Mouse (Mus musculus): ENCODE data around the gene Bcl6. TPM values are rescaled to one million over a fixed set of nuclear protein-coding genes. Genes with fewer than 3 reads are reported as not detected.
A peak's percentile ranks its signal among the peaks of the same experiment; 100 is the strongest.

Bcl6 gene
- polyA plus RNA-seq, 1 experiment from 2014 or later = 0.05 TPM

- Histone ChIP-seq H3K9ac (no peak overlapping the region), H3K36me3 (no peaks in the 10 kb centered on the region), H3K27ac (no peak overlapping the region), H3K4me2 (replicated peaks) (no peak overlapping the region), H3K27me3 (replicated peaks) (no peaks in the 10 kb centered on the region), H3K4me3 (no peak overlapping the region), H3K4me1 (no peaks in the 10 kb centered on the region), H3K9me3 (no peaks in the 10 kb centered on the region)
- WGBS = 60% methylated on average over 3 of the region's 3 CpGs
- ATAC-seq (ENCODE audit: low FRiP score, low read depth) = no peak
Observed at GRCm38 (mm10) chr16:24012066-24012465, 23.4 kb upstream of the Bcl6 start.

- 76% methylated on average over 3 of the region's 3 CpGs for WGBS
- Histone ChIP-seq H3K27ac (no peak overlapping the region), H3K36me3 (no peaks in the 10 kb centered on the region), H3K9ac (no peak overlapping the region), H3K9me3 (no peaks in the 10 kb centered on the region), H3K4me1 (no peaks in the 10 kb centered on the region), H3K4me2 (replicated peaks) (no peak overlapping the region), H3K27me3 (replicated peaks) (no peaks in the 10 kb centered on the region), H3K4me3 (no peak overlapping the region)
- no peak for ATAC-seq (ENCODE audit: low FRiP score, low read depth)
Observed at GRCm38 (mm10) chr16:24011306-24011705, 22.7 kb upstream of the Bcl6 start.

DNA sequence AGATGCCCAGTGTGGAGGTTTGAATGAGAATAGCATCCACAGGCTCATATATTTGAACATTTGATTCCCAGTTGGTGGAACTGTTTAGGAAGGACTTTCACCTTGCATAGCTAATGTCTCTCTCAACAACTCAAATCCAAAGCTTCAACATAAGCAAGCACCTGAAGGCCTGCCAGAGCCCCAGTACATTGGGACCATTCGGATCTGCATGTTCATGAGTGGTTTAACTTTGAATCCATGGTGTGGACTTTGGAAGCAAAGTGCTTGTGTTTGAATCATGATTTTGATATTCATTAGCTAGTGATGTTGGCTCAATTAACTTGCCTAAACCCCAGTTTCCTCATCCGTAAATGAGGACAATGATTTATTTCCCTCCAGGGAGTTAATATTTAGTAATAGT lies 21.2 kb upstream of the Bcl6 start:
- no peak overlapping the region for H3K4me2 ChIP-seq (replicated peaks)
- no peak for ATAC-seq (ENCODE audit: low FRiP score, low read depth)
- no peak overlapping the region for H3K4me3 ChIP-seq
- WGBS = 87% methylated on average over 2 of the region's 2 CpGs
- no peak overlapping the region for H3K27ac ChIP-seq
- H3K4me1 ChIP-seq = no peaks in the 10 kb centered on the region
- H3K36me3 ChIP-seq = no peaks in the 10 kb centered on the region
- H3K27me3 ChIP-seq (replicated peaks) = no peaks in the 10 kb centered on the region
- no peak overlapping the region for H3K9ac ChIP-seq
- no peaks in the 10 kb centered on the region for H3K9me3 ChIP-seq

GRCm38 (mm10) chr16:24005928-24006327 lies 17.3 kb upstream of the Bcl6 start:
- no peak overlapping the region for H3K9ac ChIP-seq
- no peak overlapping the region for H3K4me3 ChIP-seq
- no peaks in the 10 kb centered on the region for H3K27me3 ChIP-seq (replicated peaks)
- no peaks in the 10 kb centered on the region for H3K9me3 ChIP-seq
- no peaks in the 10 kb centered on the region for H3K4me1 ChIP-seq
- 83% methylated on average over 8 of the region's 8 CpGs for WGBS
- ATAC-seq (ENCODE audit: low FRiP score, low read depth) = no peak
- H3K4me2 ChIP-seq (replicated peaks) = no peak overlapping the region
- H3K36me3 ChIP-seq = no peaks in the 10 kb centered on the region
- H3K27ac ChIP-seq = no peak overlapping the region

DNA sequence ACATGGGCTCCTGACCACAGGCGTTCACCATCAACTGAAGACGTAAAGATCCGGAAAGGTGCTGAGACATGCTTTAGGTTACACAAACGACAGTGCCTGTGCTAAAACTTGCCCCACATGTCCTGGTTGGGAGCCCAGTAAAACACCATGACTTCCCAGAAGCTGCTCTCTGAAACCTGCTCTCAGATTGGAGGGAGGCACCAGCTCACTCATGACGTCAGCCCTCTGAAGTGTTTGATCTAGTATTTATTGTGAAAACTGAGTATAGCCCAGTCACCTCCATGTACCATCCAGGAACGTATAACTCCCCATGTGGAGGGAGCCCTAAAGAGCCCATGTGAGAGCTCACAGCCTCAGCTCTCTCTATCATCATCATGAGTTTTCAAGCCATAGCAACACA lies 9.3 kb upstream of the Bcl6 start:
- WGBS = 84% methylated on average over 6 of the region's 6 CpGs
- Histone ChIP-seq H3K27me3 (replicated peaks) (no peaks in the 10 kb centered on the region), H3K4me2 (replicated peaks) (no peak overlapping the region), H3K36me3 (no peaks in the 10 kb centered on the region), H3K27ac (no peak overlapping the region), H3K4me1 (no peaks in the 10 kb centered on the region; the same call in 1 of the 2 replicates), H3K9ac (no peak overlapping the region), H3K9me3 (no peaks in the 10 kb centered on the region), H3K4me3 (no peak overlapping the region)
- no peak for ATAC-seq (ENCODE audit: low FRiP score, low read depth)

DNA sequence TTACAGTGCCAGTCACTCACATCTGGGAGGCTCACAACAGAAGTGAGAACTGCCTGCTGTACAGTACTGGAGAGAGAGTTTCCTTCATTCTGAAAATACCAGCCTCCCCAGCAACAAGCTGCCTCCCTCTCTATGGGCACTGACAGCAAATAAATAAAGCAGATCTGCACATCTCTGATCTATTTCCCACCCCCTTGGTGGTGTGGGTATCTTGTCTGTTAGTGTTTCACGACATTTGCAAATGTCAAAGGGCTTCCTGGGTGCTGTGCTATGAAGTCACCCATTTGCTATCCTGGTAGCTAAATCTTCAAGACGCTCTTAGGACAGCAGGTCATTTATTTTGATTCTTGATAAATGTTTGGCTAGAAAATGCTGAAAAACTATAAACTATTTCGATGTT lies 8.6 kb upstream of the Bcl6 start:
- no peak overlapping the region for H3K4me2 ChIP-seq (replicated peaks)

DNA sequence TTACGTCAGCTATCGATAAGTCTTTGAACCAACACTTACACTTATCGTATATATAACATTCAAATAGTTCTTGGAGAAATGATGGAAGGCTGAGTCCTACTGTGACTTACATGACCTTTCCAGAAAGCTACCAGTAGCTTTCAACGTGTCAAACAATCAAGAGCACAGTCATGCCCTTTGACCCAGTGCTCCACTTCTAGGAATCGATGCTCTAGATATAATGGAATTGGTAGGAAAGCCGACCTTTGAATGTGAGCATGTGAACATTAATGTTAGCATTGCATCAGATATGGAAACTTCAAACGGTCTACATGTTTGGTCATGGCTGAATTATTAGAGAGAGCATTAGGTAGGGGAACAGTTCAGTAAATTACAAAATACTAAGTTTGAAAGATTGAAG lies 7.7 kb upstream of the Bcl6 start:
- Histone ChIP-seq H3K4me2 (replicated peaks) (no peak overlapping the region), H3K27ac (no peak overlapping the region), H3K9me3 (no peaks in the 10 kb centered on the region), H3K9ac (no peak overlapping the region), H3K4me1 (peaks cover 2% of the 10 kb centered on the region; the same call in 1 of the 2 replicates), H3K27me3 (replicated peaks) (no peaks in the 10 kb centered on the region), H3K36me3 (no peaks in the 10 kb centered on the region), H3K4me3 (no peak overlapping the region)
- 87% methylated on average over 7 of the region's 7 CpGs for WGBS
- ATAC-seq (ENCODE audit: low FRiP score, low read depth) = no peak

More for the DNA sequence above, 8.6 kb upstream of the Bcl6 start:
- Histone ChIP-seq H3K27ac (no peak overlapping the region), H3K9ac (no peak overlapping the region), H3K4me3 (no peak overlapping the region), H3K4me1 (no peaks in the 10 kb centered on the region; the same call in 1 of the 2 replicates), H3K36me3 (no peaks in the 10 kb centered on the region), H3K27me3 (replicated peaks) (no peaks in the 10 kb centered on the region), H3K9me3 (no peaks in the 10 kb centered on the region)
- ATAC-seq (ENCODE audit: low FRiP score, low read depth) = no peak
- WGBS = 89% methylated on average over 3 of the region's 3 CpGs

DNA sequence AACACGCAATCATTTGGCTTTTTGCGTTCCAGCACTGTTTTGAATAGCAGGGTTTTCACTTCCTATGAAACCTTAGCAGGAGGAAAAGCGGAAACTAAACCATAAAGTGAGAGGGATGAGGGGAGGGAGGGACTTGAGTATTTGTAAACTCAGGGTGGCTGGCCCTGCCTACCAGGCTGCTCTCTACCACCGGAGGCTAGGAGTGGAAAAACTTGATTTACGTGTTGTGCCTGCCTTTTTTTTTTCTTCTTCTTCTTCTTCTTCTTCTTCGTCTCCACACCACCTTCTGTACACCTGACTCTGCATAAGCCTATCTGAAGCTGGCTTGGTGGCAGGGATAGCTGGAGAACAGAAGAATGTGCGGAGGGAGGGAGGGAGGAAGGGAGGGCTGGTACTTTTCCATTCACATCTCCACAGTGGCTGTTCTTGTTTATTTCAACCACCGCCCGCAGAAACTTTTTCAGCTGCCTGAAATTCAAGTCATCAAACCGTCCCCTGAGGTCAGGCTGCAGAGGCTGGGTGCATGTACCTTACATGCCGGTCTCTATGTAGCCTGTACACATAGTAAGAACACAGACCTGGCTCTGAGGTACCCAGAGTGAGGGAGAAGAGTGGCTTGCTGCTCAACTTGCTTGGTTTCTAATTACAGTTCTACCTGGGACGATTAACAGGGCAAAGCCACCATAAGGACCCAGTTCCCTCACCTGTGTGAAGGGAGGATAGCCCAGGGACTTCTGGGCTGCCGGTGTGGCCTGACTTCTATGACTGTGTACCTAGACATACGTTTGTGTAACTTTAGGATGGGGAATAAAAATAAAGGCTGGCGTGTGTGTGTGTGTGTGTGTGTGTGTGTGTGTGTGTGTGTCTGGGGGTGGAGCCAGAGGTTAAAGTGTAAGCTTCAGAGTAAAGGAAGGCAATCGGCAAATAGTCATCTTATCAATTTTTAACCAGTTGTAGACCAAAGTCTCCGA lies 5.0 kb upstream of the Bcl6 start:
- H3K27ac ChIP-seq = no peak overlapping the region
- no peaks in the 10 kb centered on the region for H3K9me3 ChIP-seq
- WGBS = 61% methylated on average over 17 of the region's 17 CpGs
- H3K9ac ChIP-seq = no peak overlapping the region
- no peak overlapping the region for H3K4me2 ChIP-seq (replicated peaks)
- ATAC-seq (ENCODE audit: low FRiP score, low read depth) = no peak
- H3K27me3 ChIP-seq (replicated peaks) = no peaks in the 10 kb centered on the region
- H3K4me1 ChIP-seq = peaks cover 14% of the 10 kb centered on the region
- no peak overlapping the region for H3K4me3 ChIP-seq
- no peaks in the 10 kb centered on the region for H3K36me3 ChIP-seq

- ATAC-seq (ENCODE audit: low FRiP score, low read depth) = no peak
- Histone ChIP-seq H3K36me3 (no peaks in the 10 kb centered on the region), H3K9me3 (no peaks in the 10 kb centered on the region), H3K4me2 (replicated peaks) (no peak overlapping the region), H3K4me3 (no peak overlapping the region), H3K27ac (no peak overlapping the region), H3K9ac (no peak overlapping the region), H3K27me3 (replicated peaks) (0 out of 2 replicates have a peak, but pooled peaks cover under 1% of the 10 kb centered on the region), H3K4me1 (peaks cover 16% of the 10 kb centered on the region)
- 91% methylated on average over 14 of the region's 14 CpGs for WGBS
Observed at GRCm38 (mm10) chr16:23991846-23992580, 3.4 kb upstream of the Bcl6 start.

DNA sequence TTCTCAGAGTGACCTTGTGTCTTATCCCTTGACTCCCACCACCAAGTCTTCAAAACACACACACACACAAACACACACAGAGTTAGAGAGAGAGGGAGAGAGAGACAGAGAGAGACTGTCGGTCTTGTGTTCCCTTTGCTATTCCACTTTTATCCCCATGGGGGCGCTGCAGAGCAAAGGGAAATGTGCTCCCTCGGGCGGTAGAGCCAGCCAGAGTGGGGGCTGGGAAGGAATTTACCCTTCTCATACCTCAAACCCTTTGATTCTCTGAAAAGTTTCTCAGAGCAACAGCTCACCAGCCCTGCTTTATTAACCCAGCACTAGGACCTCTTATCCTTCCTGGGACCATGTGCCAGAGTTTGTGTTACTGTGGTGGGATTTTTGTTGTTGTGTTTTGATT lies 2.5 kb upstream of the Bcl6 start:
- no peak overlapping the region for H3K4me3 ChIP-seq
- 0 out of 2 replicates have a peak overlapping the region, but pooled peaks have one; percentile 95 for H3K4me2 ChIP-seq (replicated peaks)
- H3K9ac ChIP-seq = no peak overlapping the region
- under 1% methylated on average over 4 of the region's 4 CpGs for WGBS
- peaks cover 7% of the 10 kb centered on the region for H3K27me3 ChIP-seq (replicated peaks)
- H3K4me1 ChIP-seq = peaks cover 22% of the 10 kb centered on the region
- ATAC-seq (ENCODE audit: low FRiP score, low read depth) = no peak
- no peak overlapping the region for H3K27ac ChIP-seq
- H3K36me3 ChIP-seq = no peaks in the 10 kb centered on the region
- H3K9me3 ChIP-seq = no peaks in the 10 kb centered on the region

DNA sequence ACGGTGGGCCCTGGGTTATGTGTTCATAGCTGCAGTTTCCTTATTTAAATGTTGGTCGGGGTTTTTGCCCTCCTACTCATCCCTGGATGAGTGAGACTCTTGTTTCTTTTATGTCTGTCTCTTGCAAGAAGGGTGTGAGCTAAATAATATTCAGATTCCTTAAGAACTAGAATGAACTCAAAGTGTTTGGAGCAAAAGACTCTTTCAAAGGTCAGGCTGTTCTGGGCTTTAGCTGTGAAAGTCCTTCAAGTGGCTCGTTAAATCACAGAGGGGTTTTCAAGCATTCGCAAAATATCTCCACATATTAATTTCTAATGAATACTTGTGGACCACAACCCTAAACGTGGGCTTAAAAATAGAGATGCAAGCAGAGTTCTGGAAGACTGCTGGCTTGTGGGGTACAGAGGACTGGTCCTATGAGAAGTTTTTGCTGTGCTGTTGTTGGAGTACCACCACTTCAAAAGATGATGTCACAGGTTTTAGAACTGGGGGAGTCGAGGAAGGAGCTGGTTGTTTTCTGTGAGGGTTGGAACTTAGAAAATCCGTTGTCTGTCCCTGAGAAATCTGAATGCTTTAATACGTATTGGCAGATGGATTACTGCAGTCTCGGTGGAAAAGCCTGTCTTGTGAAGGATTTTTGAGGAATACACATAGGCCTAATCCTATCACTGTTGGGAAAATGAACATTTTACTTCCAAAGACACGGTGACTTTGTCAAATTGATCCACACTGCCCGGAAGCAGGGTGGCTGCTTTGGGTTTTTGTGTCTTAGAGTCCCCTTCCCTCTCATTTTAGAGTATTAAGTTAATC lies 1.7 kb upstream of the Bcl6 start:
- Histone ChIP-seq H3K9me3 (no peaks in the 10 kb centered on the region), H3K4me1 (peaks cover 22% of the 10 kb centered on the region), H3K9ac (peak overlapping the region; percentile 87; the same call in 1 of the 2 replicates), H3K27ac (no peak overlapping the region), H3K36me3 (no peaks in the 10 kb centered on the region), H3K27me3 (replicated peaks) (peaks cover 10% of the 10 kb centered on the region), H3K4me2 (replicated peaks) (peak overlapping the region; percentile 95), H3K4me3 (peak overlapping the region; percentile 69; the same call in 1 of the 2 replicates)
- no peak for ATAC-seq (ENCODE audit: low FRiP score, low read depth)
- WGBS = 38% methylated on average over 11 of the region's 11 CpGs

Data from neural tube, embryonic 12.5 days (tissue).